Mouse (Mus musculus) neural tube, embryonic 15.5 days (tissue): ENCODE results near the gene Cmtr1. TPM values are rescaled to one million over a fixed set of nuclear protein-coding genes. Genes with fewer than 3 reads are reported as not detected.

Experiments used
- ATAC-seq: fragments of 200-750 bp; cut with Nextera tagmentation; 2 replicates; pipeline ENCODE4 v1.8.0; 2017; ENCODE audit warnings: mild to moderate bottlenecking, moderate TSS enrichment, moderate library complexity; ENCODE audit not compliant: low FRiP score
- H3K27ac ChIP-seq: fragments of 300-500 bp; sonication (generic); replicated peaks from 2 replicates; pipeline ENCODE4 v1.5.1; 2015; ENCODE audit warnings: mild to moderate bottlenecking, inconsistent platforms
- H3K27me3 ChIP-seq: fragments of 300-500 bp; sonication (generic); replicated peaks from 2 replicates; pipeline ENCODE4 v1.6.1; 2015; ENCODE audit warnings: inconsistent platforms
- H3K36me3 ChIP-seq: fragments of 300-500 bp; sonication (generic); 2 replicates; pipeline ENCODE4 v1.6.1; 2015; ENCODE audit warnings: inconsistent platforms
- H3K4me1 ChIP-seq: fragments of 300-500 bp; sonication (generic); 2 replicates; pipeline ENCODE4 v1.6.1; 2015; ENCODE audit warnings: inconsistent platforms
- H3K4me2 ChIP-seq: fragments of 300-500 bp; sonication (generic); 2 replicates; pipeline ENCODE4 v1.6.1; 2015; ENCODE audit warnings: inconsistent platforms, mild to moderate bottlenecking, moderate library complexity
- H3K4me3 ChIP-seq: fragments of 300-500 bp; sonication (generic); replicated peaks from 2 replicates; pipeline ENCODE4 v1.5.1; 2015; ENCODE audit warnings: mild to moderate bottlenecking, inconsistent platforms
- H3K9ac ChIP-seq: fragments of 300-500 bp; sonication (generic); replicated peaks from 2 replicates; pipeline ENCODE4 v1.6.1; 2015; ENCODE audit warnings: mild to moderate bottlenecking, inconsistent platforms
- H3K9me3 ChIP-seq: fragments of 300-500 bp; sonication (generic); replicated peaks from 2 replicates; pipeline ENCODE4 v1.6.1; 2016; ENCODE audit warnings: inconsistent platforms
- WGBS: fragments of 180-500 bp; shearing (Covaris S2); methylation state at CpG from one replicate; pipeline ENCODE4 v1.1.7; 2015; ENCODE audit warnings: mixed read lengths; 5-methylcytosine and 5-hydroxymethylcytosine counted together
- polyA plus RNA-seq: library from polyadenylated mRNA; unstranded; fragments of >200 nt; fragmentation: Nextera tagmentation; extraction: Ambion mirVana; gene quantifications from 2 replicates; pipeline ENCODE4 v1.2.1, GENCODE M21; 2015

Cmtr1 gene
- polyA plus RNA-seq, 1 experiment from 2014 or later = 119 TPM

DNA sequence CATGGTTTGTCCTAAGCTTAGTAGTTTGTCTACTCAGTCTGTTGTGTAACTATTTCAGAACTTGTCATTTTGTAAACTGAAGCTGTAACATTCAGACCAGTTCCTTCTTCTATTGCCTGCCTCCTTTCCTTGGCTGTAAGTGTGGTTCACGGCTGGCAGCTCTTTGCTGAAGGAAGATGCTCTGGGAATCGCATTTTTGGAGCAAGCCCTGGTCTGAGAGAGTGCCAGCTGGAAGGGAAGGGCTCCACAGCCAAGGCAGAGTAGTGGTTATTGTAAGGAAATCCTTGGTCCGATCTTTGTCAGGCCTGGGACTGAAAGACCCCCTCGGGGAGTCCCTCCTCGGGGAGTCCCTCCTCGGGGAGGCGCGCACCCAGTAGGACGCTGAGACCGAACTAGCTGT, 28.2 kb downstream of the Cmtr1 start:
- H3K36me3 ChIP-seq = peaks cover 76% of the 10 kb centered on the region
- ATAC-seq = no peak
- no peaks in the 10 kb centered on the region for H3K4me1 ChIP-seq
- no peaks in the 10 kb centered on the region for H3K27me3 ChIP-seq
- H3K4me2 ChIP-seq = no peak overlapping the region
- H3K9me3 ChIP-seq = no peaks in the 10 kb centered on the region
- no peak overlapping the region for H3K27ac ChIP-seq
- WGBS = 92% methylated on average over 10 of the region's 10 CpGs
- no peak overlapping the region for H3K4me3 ChIP-seq
- no peak overlapping the region for H3K9ac ChIP-seq

DNA sequence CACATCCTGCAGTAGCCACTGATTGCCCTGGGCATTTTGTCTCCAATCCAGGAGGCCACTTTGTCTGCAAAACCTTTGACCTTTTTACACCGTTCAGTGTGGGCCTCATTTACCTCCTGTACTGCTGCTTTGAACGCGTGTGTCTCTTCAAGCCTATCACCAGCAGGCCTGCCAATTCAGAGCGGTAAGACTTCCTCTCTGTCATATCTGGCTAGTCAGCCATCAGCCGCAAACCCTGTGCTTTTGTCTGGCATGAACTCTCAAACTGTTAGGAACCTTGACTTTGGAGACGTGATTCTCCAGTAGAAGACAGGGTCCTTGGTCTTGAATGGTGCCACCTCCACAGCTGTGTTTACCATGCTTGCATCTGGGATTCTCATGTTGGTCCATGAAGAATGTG, 29.9 kb downstream of the Cmtr1 start:
- Histone ChIP-seq H3K27me3 (no peaks in the 10 kb centered on the region), H3K27ac (no peak overlapping the region), H3K4me3 (no peak overlapping the region), H3K9me3 (no peaks in the 10 kb centered on the region), H3K4me1 (no peaks in the 10 kb centered on the region), H3K4me2 (no peak overlapping the region), H3K36me3 (peaks cover 75% of the 10 kb centered on the region), H3K9ac (no peak overlapping the region)
- ATAC-seq = no peak
- 67% methylated on average over 6 of the region's 6 CpGs for WGBS

DNA sequence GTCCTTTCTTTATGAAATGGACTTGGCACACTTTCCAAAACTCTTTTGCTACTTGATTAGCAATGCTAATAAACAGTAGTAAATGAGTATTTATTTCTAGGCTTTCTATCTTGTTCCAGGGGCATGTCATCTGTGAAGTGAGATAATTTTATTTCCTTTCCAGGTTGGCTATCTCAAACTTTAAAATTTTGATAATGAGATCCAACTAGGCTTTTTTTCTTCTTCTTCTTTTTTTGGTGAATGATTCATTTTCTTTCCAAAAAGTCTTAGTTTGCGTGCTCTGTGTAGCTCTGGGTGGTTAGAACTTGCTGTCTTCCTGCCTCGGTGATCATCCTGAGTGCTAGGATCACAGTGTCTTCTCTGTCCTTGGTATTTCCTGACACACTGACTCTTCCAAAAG, 32.4 kb downstream of the Cmtr1 start:
- H3K36me3 ChIP-seq = peaks cover 70% of the 10 kb centered on the region
- H3K27me3 ChIP-seq = no peaks in the 10 kb centered on the region
- no peak overlapping the region for H3K4me2 ChIP-seq
- no peak overlapping the region for H3K4me3 ChIP-seq
- no peaks in the 10 kb centered on the region for H3K4me1 ChIP-seq
- no peak overlapping the region for H3K9ac ChIP-seq
- no peaks in the 10 kb centered on the region for H3K9me3 ChIP-seq
- no peak for ATAC-seq
- H3K27ac ChIP-seq = no peak overlapping the region
- WGBS = 90% methylated on average over 2 of the region's 2 CpGs

DNA sequence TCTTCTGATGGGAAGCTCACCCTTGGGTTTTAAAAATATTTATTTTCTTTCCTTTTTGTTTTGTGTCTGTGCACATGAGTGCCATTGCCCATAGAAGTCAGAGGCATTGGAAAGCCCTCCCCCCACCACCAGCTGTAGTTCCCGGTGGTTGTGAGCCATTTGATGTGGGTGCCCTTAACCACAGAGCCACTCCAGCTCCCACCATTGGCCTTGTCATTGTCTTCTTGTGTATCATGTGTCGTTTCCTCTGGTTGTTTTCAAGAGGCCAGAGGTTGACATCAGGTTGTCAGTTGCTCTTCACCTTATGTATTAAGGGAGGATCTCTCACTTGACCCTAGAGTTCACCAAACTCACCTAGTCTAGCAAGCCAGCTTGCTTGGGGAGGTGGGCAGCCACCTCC, 33.2 kb downstream of the Cmtr1 start:
- Histone ChIP-seq H3K27me3 (no peaks in the 10 kb centered on the region), H3K9ac (no peak overlapping the region), H3K4me1 (no peaks in the 10 kb centered on the region), H3K27ac (no peak overlapping the region), H3K4me3 (no peak overlapping the region), H3K36me3 (peaks cover 72% of the 10 kb centered on the region), H3K4me2 (no peak overlapping the region), H3K9me3 (no peaks in the 10 kb centered on the region)
- ATAC-seq = no peak
- WGBS = 73% methylated on average over 2 of the region's 2 CpGs

DNA sequence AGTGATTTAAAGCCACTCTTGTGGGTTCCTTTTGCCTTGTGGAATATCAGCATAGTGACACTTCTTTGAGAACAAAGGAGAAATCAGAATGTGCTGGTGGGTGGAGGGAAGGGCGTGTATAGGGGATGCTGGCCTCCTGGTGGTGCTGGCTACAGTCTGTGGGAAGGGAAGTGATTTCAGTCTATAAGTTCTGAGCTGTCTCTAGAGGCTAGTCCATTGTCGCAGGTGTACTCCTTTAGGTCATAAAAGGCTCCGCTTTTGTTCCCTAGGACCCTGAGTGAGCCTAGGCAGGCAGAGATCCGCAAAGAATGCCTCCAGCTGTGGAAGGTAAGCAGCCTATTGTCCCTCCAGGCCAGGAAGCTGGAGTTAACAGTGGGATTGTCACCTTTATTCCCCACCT, 34.1 kb downstream of the Cmtr1 start:
- Histone ChIP-seq H3K9ac (no peak overlapping the region), H3K9me3 (no peaks in the 10 kb centered on the region), H3K4me3 (no peak overlapping the region), H3K4me1 (no peaks in the 10 kb centered on the region), H3K36me3 (peaks cover 78% of the 10 kb centered on the region), H3K27ac (no peak overlapping the region), H3K4me2 (no peak overlapping the region), H3K27me3 (no peaks in the 10 kb centered on the region)
- no peak for ATAC-seq
- WGBS = 71% methylated on average over 4 of the region's 4 CpGs

DNA sequence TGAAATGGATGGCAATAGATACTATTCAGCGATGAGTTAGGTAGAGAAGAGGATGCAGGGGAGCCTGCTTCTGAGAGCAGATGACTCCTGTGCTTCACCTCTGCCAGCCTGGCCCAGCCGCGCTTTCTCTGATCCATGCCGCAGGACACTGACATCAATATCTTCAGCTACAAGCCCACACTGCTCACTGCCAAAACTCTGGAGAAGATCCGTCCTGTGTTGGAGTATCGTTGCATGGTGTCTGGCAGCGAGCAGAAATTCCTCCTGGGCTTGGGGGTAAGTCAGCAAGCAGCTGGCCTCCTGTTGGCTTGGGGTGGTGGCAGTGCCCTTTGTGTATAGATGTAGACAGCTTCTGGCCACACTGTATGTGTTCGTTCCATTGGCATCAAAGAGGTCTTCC, 36.5 kb downstream of the Cmtr1 start:
- Histone ChIP-seq H3K4me1 (peaks cover 1% of the 10 kb centered on the region; the same call in 1 of the 2 replicates), H3K36me3 (peaks cover 79% of the 10 kb centered on the region), H3K4me3 (no peak overlapping the region), H3K27ac (no peak overlapping the region), H3K27me3 (no peaks in the 10 kb centered on the region), H3K4me2 (no peak overlapping the region), H3K9ac (no peak overlapping the region), H3K9me3 (no peaks in the 10 kb centered on the region)
- ATAC-seq = no peak
- 97% methylated on average over 8 of the region's 8 CpGs for WGBS

DNA sequence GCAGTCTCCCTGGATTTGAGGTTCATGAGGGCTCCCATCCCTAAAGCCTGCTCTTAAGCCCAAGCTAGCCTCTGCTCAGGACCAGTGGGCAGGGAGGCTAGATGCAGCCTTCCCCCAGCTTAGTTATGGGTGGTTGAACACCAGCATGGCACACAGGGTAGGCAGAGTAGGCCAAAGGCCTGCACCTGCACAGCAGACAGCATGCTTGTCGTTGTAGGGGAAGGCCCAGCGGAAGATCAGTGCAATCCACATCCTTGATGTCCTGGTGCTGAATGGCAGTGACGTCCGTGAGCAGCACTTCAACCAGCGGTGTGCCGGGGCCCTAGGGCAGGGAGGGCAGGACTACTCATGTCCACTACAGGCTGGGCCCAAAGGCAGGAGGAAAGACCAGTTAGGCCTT, 38.0 kb downstream of the Cmtr1 start:
- no peak overlapping the region for H3K4me2 ChIP-seq
- ATAC-seq = no peak
- H3K36me3 ChIP-seq = peaks cover 79% of the 10 kb centered on the region
- WGBS = 93% methylated on average over 6 of the region's 6 CpGs
- no peak overlapping the region for H3K9ac ChIP-seq
- H3K9me3 ChIP-seq = no peaks in the 10 kb centered on the region
- H3K4me1 ChIP-seq = peaks cover 16% of the 10 kb centered on the region
- H3K27me3 ChIP-seq = no peaks in the 10 kb centered on the region
- H3K4me3 ChIP-seq = no peak overlapping the region
- H3K27ac ChIP-seq = no peak overlapping the region

DNA sequence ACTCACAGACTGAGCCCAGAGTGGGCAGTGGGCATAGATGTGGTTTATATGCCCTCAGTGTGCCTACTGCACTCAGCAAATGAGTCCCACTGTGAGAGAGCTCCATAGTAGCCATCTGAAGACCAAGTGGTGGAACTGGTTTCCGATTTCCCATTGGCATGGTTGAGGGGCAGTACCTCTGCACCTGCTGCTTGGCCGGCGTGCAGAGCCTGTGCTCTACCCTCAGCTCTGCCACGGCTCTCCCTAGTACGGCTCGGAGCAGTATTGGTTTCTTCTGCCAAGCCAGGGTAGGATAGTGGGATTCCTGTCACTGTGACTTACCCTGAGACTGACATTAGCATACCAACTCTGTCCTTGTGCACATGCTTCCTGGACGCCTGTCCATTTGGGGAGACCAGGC, 40.2 kb downstream of the Cmtr1 start:
- Histone ChIP-seq H3K9me3 (no peaks in the 10 kb centered on the region), H3K4me3 (no peak overlapping the region), H3K4me1 (peaks cover 17% of the 10 kb centered on the region), H3K4me2 (no peak overlapping the region), H3K36me3 (peaks cover 68% of the 10 kb centered on the region), H3K27me3 (no peaks in the 10 kb centered on the region), H3K9ac (no peak overlapping the region), H3K27ac (no peak overlapping the region)
- WGBS = 94% methylated on average over 7 of the region's 7 CpGs
- ATAC-seq = no peak

DNA sequence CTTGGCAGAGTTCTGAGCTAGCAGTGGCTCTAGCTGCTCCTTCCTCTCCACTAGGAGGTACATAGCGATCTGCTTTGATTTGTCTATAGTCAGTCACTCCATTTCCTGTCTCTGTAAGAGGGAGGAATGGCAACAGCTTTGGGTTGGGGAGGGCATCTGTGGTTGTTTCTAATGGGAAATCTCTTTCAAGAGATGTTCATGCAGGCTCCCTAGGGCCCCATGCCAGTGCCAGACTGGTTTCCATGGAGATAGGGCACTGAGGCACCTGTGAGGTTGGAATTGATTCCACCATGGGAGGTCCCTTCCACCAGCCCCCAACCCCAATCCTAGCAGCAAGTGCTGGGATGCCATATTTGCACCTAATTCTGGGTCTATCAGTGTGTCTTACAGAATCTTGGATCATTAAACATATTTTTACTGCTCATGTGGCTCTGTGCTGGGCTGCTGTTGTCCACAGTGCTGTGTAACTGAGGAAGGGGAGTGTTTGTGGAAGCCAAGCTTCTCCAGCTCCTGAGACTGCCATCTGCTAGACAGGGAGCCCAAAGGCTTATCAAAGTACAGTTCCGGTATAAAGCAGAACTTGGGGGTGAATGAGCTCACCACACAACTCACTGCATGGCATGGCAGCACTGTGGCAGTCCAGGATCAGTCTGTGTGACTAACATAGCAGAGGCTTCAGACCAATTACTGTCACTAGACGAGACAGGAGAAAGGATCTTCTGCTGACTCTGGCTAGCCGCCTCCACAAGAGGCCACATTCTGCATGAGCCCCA, 42.7 kb downstream of the Cmtr1 start:
- H3K9ac ChIP-seq = no peak overlapping the region
- H3K4me3 ChIP-seq = no peak overlapping the region
- 66% methylated on average over 4 of the region's 4 CpGs for WGBS
- no peak for ATAC-seq
- no peaks in the 10 kb centered on the region for H3K9me3 ChIP-seq
- 0 out of 2 replicates have a peak overlapping the region, but pooled peaks have one; percentile 33 for H3K27ac ChIP-seq
- H3K4me1 ChIP-seq = peaks cover 32% of the 10 kb centered on the region
- H3K4me2 ChIP-seq = no peak overlapping the region
- H3K27me3 ChIP-seq = no peaks in the 10 kb centered on the region
- peaks cover 50% of the 10 kb centered on the region for H3K36me3 ChIP-seq

DNA sequence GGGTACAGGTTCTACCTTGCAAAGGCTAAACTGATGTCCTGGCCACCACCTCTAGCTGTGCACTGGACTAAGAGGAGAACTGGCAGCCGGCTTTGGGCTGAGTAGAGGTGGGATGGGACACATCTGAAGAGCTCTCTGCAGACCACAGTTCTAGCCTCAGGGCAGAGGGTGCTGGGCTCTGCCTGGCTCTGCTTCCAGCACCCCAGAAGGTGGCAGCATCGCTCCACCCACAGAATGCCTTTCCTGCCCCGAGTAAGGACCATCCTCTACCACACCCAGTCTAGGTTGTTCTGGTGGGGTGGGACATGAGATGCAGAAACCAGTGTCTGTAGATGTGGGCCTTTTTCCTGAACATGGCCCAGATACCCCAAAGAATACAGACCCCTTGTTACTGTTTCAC, 44.4 kb downstream of the Cmtr1 start:
- H3K36me3 ChIP-seq = peaks cover 34% of the 10 kb centered on the region
- H3K4me1 ChIP-seq = peaks cover 47% of the 10 kb centered on the region
- no peak overlapping the region for H3K27ac ChIP-seq
- H3K9ac ChIP-seq = no peak overlapping the region
- 0 out of 2 replicates have a peak, but pooled peaks have one; percentile 61 for ATAC-seq
- no peaks in the 10 kb centered on the region for H3K27me3 ChIP-seq
- WGBS = 25% methylated on average over 3 of the region's 3 CpGs
- no peak overlapping the region for H3K4me3 ChIP-seq
- H3K9me3 ChIP-seq = no peaks in the 10 kb centered on the region
- no peak overlapping the region for H3K4me2 ChIP-seq

DNA sequence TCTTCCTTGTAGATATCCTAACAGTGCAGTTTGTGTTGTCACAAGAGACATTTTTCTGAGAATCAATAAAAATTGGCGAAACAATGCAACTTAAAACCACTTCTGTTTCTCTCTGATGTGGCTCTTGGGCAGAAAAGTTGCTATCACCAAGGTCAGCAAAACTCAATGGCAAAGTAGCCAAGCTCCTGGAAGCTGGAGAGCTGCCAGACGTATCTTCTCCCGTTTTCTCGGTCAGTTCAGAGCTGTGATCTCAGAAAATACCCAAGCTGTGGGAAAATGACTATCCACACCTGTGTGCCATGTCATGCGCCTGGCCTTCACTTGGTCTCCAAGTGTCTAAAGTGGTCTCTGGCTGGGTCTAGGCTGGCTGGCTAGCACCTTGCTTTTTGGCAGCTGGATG, 45.5 kb downstream of the Cmtr1 start:
- H3K4me1 ChIP-seq = peaks cover 57% of the 10 kb centered on the region
- ATAC-seq = no peak

DNA sequence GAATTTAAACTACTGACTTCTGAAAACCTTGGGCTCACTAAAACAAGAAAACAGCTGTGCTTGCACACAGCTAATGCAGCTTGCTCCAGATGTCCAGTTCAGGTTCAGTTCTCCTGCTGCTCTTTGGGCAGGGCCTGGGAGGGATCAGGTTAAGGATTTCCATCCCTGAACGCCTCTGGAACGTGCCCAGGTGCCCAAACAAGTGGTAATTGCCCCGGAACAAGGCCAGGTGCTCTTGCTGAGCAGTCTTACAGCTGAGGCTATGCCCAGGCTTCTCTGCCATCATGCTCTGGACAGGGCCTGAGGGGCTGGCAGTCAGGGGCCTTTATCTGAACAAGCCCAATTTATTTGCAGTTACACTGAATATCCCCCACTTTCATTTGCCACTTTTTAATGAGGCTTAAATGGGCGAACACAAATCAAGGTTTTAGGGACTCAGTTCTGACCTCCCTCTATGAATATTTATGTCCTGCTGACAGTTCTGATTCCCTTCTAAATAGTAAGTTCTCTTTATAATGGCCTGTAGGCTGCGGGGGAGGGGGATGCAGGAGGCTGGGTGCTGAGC, 46.7 kb downstream of the Cmtr1 start:
- Histone ChIP-seq H3K27me3 (no peaks in the 10 kb centered on the region), H3K9me3 (no peaks in the 10 kb centered on the region), H3K9ac (no peak overlapping the region), H3K4me2 (no peak overlapping the region), H3K36me3 (peaks cover 11% of the 10 kb centered on the region; the same call in 1 of the 2 replicates), H3K4me3 (no peak overlapping the region), H3K4me1 (peaks cover 67% of the 10 kb centered on the region), H3K27ac (no peak overlapping the region)
- no peak for ATAC-seq
- 23% methylated on average over 5 of the region's 5 CpGs for WGBS

More for the DNA sequence above, 45.5 kb downstream of the Cmtr1 start:
- no peaks in the 10 kb centered on the region for H3K9me3 ChIP-seq
- no peaks in the 10 kb centered on the region for H3K27me3 ChIP-seq
- no peak overlapping the region for H3K9ac ChIP-seq
- H3K27ac ChIP-seq = no peak overlapping the region
- H3K4me3 ChIP-seq = no peak overlapping the region
- 76% methylated on average over 5 of the region's 5 CpGs for WGBS
- H3K4me2 ChIP-seq = no peak overlapping the region
- H3K36me3 ChIP-seq = peaks cover 23% of the 10 kb centered on the region
